24 mouse cellular contexts compared by ENCODE assay signal in genomic region chr7:126135391-126135790, GRCm38 (mm10). TPM values are rescaled to one million over a fixed set of nuclear protein-coding genes. Genes with fewer than 3 reads are reported as not detected.
DNase-seq lines count a peak whose midpoint lies in the region; ATAC-seq and TF ChIP-seq lines count a peak whose summit lies in the region.
"Had no signal": no experiment of that assay in that cellular context is flagged by ENCODE, and none has a peak within 500 bp of the region (broad histone marks: within the 10 kb centered on the region; RNA-seq: fewer than 3 reads in every experiment).

No protein-coding gene starts in this region.

- H3K9me3 ChIP-seq in lung, postnatal 0 days (ENCODE audit: low read length), result no peaks in the 10 kb centered on the region
- H3K9me3 ChIP-seq in forebrain, embryonic 10.5 days, result no peaks in the 10 kb centered on the region
- H3K9me3 ChIP-seq: embryonic facial prominence, embryonic 15.5 days; heart, embryonic 13.5 days; hindbrain, embryonic 15.5 days; stomach, embryonic 15.5 days had no signal

- no peak for ATAC-seq in lung, postnatal 0 days
- ATAC-seq in common myeloid progenitor, adult 5-6 weeks (replicated peaks; ENCODE audit: low read depth, poor library complexity, severe bottlenecking), result peak; percentile 31; the same call in 1 of the 2 replicates
- ATAC-seq in monocyte, adult 5-6 weeks (replicated peaks; ENCODE audit: insufficient number of reproducible peaks, low FRiP score, low TSS enrichment, poor library complexity, severe bottlenecking), result peak; percentile 57
- ATAC-seq: intestine, postnatal 0 days had no signal

- no peak overlapping the region for H3K27ac ChIP-seq in lung, postnatal 0 days (ENCODE audit: low read length)
- no peak overlapping the region for H3K27ac ChIP-seq in forebrain, embryonic 10.5 days
- H3K27ac ChIP-seq: embryonic facial prominence, embryonic 15.5 days; gastrocnemius, adult 2 months; heart, embryonic 13.5 days; hindbrain, embryonic 15.5 days; stomach, embryonic 15.5 days had no signal

- TF ChIP-seq CTCF in lung, postnatal 0 days (IDR thresholded peaks at IDR 0.05), result no peak

- peak; percentile 21 for DNase-seq in lung, postnatal 0 days (ENCODE audit: low spot score)
- no peak for DNase-seq in lung, postnatal 4 days
- peak; percentile 54 for DNase-seq in A20 (ENCODE audit: low read depth, low spot score)
- DNase-seq in forebrain, embryonic 10.5 days (ENCODE audit: extremely low spot score, low spot score), result no peak
- DNase-seq in gastrocnemius, postnatal 10 days, result no peak
- no peak for DNase-seq in ovary, adult 18-20 months (ENCODE audit: low spot score)
- DNase-seq: adrenal gland, postnatal 10 days; cerebellum, adult 18-20 months; cerebellum, postnatal 25 days; gastrocnemius, adult 2 months; heart, postnatal 36 days; layer of hippocampus, postnatal 36 days; midbrain, embryonic 14.5 days; retina, postnatal 1 day; right cerebral cortex, postnatal 4 days; thymus, postnatal 14 days had no signal

- H3K27me3 ChIP-seq in lung, postnatal 0 days (replicated peaks; ENCODE audit: insufficient read depth, low read length), result no peaks in the 10 kb centered on the region
- no peaks in the 10 kb centered on the region for H3K27me3 ChIP-seq in forebrain, embryonic 10.5 days (ENCODE audit: poor library complexity, severe bottlenecking)
- H3K27me3 ChIP-seq: embryonic facial prominence, embryonic 15.5 days; heart, embryonic 13.5 days; hindbrain, embryonic 15.5 days; stomach, embryonic 15.5 days had no signal

- no peak overlapping the region for H3K9ac ChIP-seq in lung, postnatal 0 days (replicated peaks; ENCODE audit: low read depth)
- H3K9ac ChIP-seq: embryonic facial prominence, embryonic 15.5 days; heart, embryonic 13.5 days; hindbrain, embryonic 15.5 days; stomach, embryonic 15.5 days had no signal

- H3K36me3 ChIP-seq in lung, postnatal 0 days (ENCODE audit: insufficient read depth, low read length), result peaks cover 9% of the 10 kb centered on the region; the same call in 1 of the 2 replicates
- H3K36me3 ChIP-seq in forebrain, embryonic 10.5 days (replicated peaks), result peaks cover 88% of the 10 kb centered on the region

- no peak for TF ChIP-seq EP300 in lung, postnatal 0 days (IDR thresholded peaks at IDR 0.05)

- no peak overlapping the region for H3K4me2 ChIP-seq in lung, postnatal 0 days (replicated peaks; ENCODE audit: low read depth, low read length)
- H3K4me2 ChIP-seq: embryonic facial prominence, embryonic 15.5 days; heart, embryonic 13.5 days; hindbrain, embryonic 15.5 days; stomach, embryonic 15.5 days had no signal

- H3K4me3 ChIP-seq in lung, postnatal 0 days (ENCODE audit: low read depth, low read length), result no peak overlapping the region
- no peak overlapping the region for H3K4me3 ChIP-seq in forebrain, embryonic 10.5 days
- H3K4me3 ChIP-seq: embryonic facial prominence, embryonic 15.5 days; gastrocnemius, adult 2 months; heart, embryonic 13.5 days; hindbrain, embryonic 15.5 days; stomach, embryonic 15.5 days had no signal

- whole genome bisulfite sequencing in lung, postnatal 0 days, result 83% methylated on average over 2 of the region's 2 CpGs
- 91% methylated on average over 2 of the region's 2 CpGs for WGBS in forebrain, embryonic 10.5 days

- no peaks in the 10 kb centered on the region for H3K4me1 ChIP-seq in lung, postnatal 0 days (ENCODE audit: insufficient read depth, low read depth, low read length)
- H3K4me1 ChIP-seq in forebrain, embryonic 10.5 days, result no peaks in the 10 kb centered on the region
- H3K4me1 ChIP-seq: embryonic facial prominence, embryonic 15.5 days; hindbrain, embryonic 15.5 days; stomach, embryonic 15.5 days had no signal

RNA-seq across cellular contexts. Expression of gene Gsg1l, which starts 53.2 kb away (rescaled TPM):
- polyA plus RNA-seq in lung, postnatal 0 days (2015; fragmentation: Nextera tagmentation; extraction: Ambion mirVana), result 0.66 and 0.68 TPM in 2 replicates
- not detected in 2 replicates for total RNA-seq in common myeloid progenitor, adult 5-6 weeks (2017)
- not detected in 3 replicates for total RNA-seq in monocyte, adult 5-6 weeks (2017)
- polyA plus RNA-seq in forebrain, embryonic 10.5 days (2016; fragmentation: Nextera tagmentation; extraction: Ambion mirVana), result 0.10 and 0.11 TPM in 2 replicates
- under 1 TPM; 0.21 to 0.68 TPM for total RNA-seq in gastrocnemius, postnatal 10 days (2021)
- total RNA-seq: gastrocnemius, adult 2 months had no signal
- polyA plus RNA-seq: C2C12 had no signal

Comparison
In these comparisons a context has a peak if more than half of its experiments do, and no peak if none do; other contexts are left out.
1. DNase-seq: peak in lung, postnatal 0 days (single experiment) and A20 (single experiment); none in lung, postnatal 4 days (0 of 2), forebrain, embryonic 10.5 days (single experiment), gastrocnemius, postnatal 10 days (single experiment) and ovary, adult 18-20 months (single experiment).